Mouse (Mus musculus) bone marrow, adult 2 months (tissue): ENCODE results near the gene Pno1.

Source experiments
- CTCF ChIP-seq: fragments of 200-500 bp; IDR thresholded peaks from 2 replicates; pipeline ENCODE4 v1.5.1; 2011; ENCODE audit warnings: low read length, control low read depth; ENCODE audit not compliant: control insufficient read depth, insufficient read depth
- POLR2A ChIP-seq: fragments of 200-500 bp; IDR thresholded peaks from 2 replicates; pipeline ENCODE4 v1.6.1; 2011; ENCODE audit warnings: low read depth, mild to moderate bottlenecking, control low read depth, low read length, borderline replicate concordance; ENCODE audit not compliant: control insufficient read depth

GRCm38 (mm10) chr11:17158858-17159737, 52.3 kb downstream of the Pno1 start, which contains the start of gene Ppp3r1:
- TF ChIP-seq CTCF, result no peak
- peak; percentile 88 for TF ChIP-seq POLR2A
